Mouse (Mus musculus) 416B (cell line): ENCODE results near the gene Olfr981.
"Not testable (repeated sequence)": the region's sequence is repeated elsewhere in the genome, so short reads cannot be mapped to it uniquely, and the experiment has no call there.

Experiments used
- DNase-seq: peaks from one replicate; pipeline ENCODE4 v3.0.0; 2011; ENCODE audit warnings: low read depth

Olfr981 gene

GRCm38 (mm10) chr9:40021164-40021563, at the start of gene Olfr981:
Gene Olfr981 (plus strand): TSS chr9:40021464.
- DNase-seq: no peak

- not testable (repeated sequence) for DNase-seq
Observed at GRCm38 (mm10) chr9:39976581-39977145, 44.6 kb upstream of the Olfr981 start.

- DNase-seq: no peak
Observed at GRCm38 (mm10) chr9:39991813-39992212, 29.5 kb upstream of the Olfr981 start, which contains the start of gene Olfr978. Gene Olfr978 (plus strand): TSS chr9:39992113.

GRCm38 (mm10) chr9:40003365-40003764, 17.9 kb upstream of the Olfr981 start, which contains the start of gene Olfr979:
Gene Olfr979 (minus strand): TSS chr9:40003465.
- no peak for DNase-seq

GRCm38 (mm10) chr9:40009482-40009881, 11.8 kb upstream of the Olfr981 start, which contains the start of gene Olfr980:
Gene Olfr980 (minus strand): TSS chr9:40009582.
- no peak for DNase-seq

GRCm38 (mm10) chr9:40050138-40050537, 28.9 kb downstream of the Olfr981 start:
- no peak for DNase-seq

GRCm38 (mm10) chr9:40073529-40073928, 52.3 kb downstream of the Olfr981 start, which contains the start of gene Olfr982:
Gene Olfr982 (plus strand): TSS chr9:40073829.
- DNase-seq: no peak
